ENCODE assay signal across 14 mouse cellular contexts in genomic region chr8:83406836-83407235, GRCm38 (mm10). TPM values are rescaled to one million over a fixed set of nuclear protein-coding genes. Genes with fewer than 3 reads are reported as not detected.
DNase-seq lines count a peak whose midpoint lies in the region; ATAC-seq and TF ChIP-seq lines count a peak whose summit lies in the region.
"Had no signal": no experiment of that assay in that cellular context is flagged by ENCODE, and none has a peak within 500 bp of the region (broad histone marks: within the 10 kb centered on the region; RNA-seq: fewer than 3 reads in every experiment).

No protein-coding gene starts in this region.

- ATAC-seq in neural tube, embryonic 15.5 days (ENCODE audit: low FRiP score) = no peak

- no peaks in the 10 kb centered on the region for H3K9me3 ChIP-seq in neural tube, embryonic 15.5 days (replicated peaks)
- H3K9me3 ChIP-seq: midbrain, embryonic 12.5 days had no signal

- no peak for DNase-seq in gastrocnemius, adult 2 months
- DNase-seq in gastrocnemius, postnatal 25 days = no peak
- peak; percentile 20 for DNase-seq in neural tube, embryonic 10.5 days (ENCODE audit: extremely low spot score, low spot score)
- peak; percentile 59 for DNase-seq in c-Kit-positive CD71-positive TER-119-negative erythroid progenitor cells, embryonic 14.5 days (ENCODE audit: low read depth)
- peak; percentile 85 for DNase-seq in retina, embryonic 14.5 days (ENCODE audit: low spot score)
- DNase-seq in natural killer cell, adult 2 months (ENCODE audit: low spot score in 2 of 2) = no peak
- no peak for DNase-seq in kidney, adult 11 months
- DNase-seq: cerebellum, adult 11-12 months had no signal

- no peaks in the 10 kb centered on the region for H3K36me3 ChIP-seq in neural tube, embryonic 15.5 days
- H3K36me3 ChIP-seq: midbrain, embryonic 12.5 days had no signal

- no peak overlapping the region for H3K4me2 ChIP-seq in neural tube, embryonic 15.5 days
- H3K4me2 ChIP-seq: midbrain, embryonic 12.5 days had no signal

- TF ChIP-seq CTCF in gastrocnemius, adult 2 months (IDR thresholded peaks at IDR 0.05) = peak; percentile 38

- no peaks in the 10 kb centered on the region for H3K4me1 ChIP-seq in neural tube, embryonic 15.5 days
- H3K4me1 ChIP-seq: midbrain, embryonic 12.5 days had no signal

- intact Hi-C loops in gastrocnemius, adult 2 months (cut with DNase I) = loop anchor here (2.0 kb wide), 1 partner anchor 146 kb away; no protein-coding TSS in a partner anchor

- H3K27me3 ChIP-seq in neural tube, embryonic 15.5 days (replicated peaks) = no peaks in the 10 kb centered on the region
- H3K27me3 ChIP-seq: midbrain, embryonic 12.5 days had no signal

- H3K27ac ChIP-seq in gastrocnemius, adult 2 months = no peak overlapping the region
- no peak overlapping the region for H3K27ac ChIP-seq in neural tube, embryonic 15.5 days (replicated peaks)
- H3K27ac ChIP-seq: midbrain, embryonic 12.5 days had no signal

- no peak overlapping the region for H3K9ac ChIP-seq in neural tube, embryonic 15.5 days (replicated peaks)
- H3K9ac ChIP-seq: midbrain, embryonic 12.5 days had no signal

- H3K4me3 ChIP-seq in gastrocnemius, adult 2 months = no peak overlapping the region
- H3K4me3 ChIP-seq in neural tube, embryonic 15.5 days (replicated peaks) = no peak overlapping the region
- H3K4me3 ChIP-seq: midbrain, embryonic 12.5 days had no signal

- WGBS in neural tube, embryonic 15.5 days = 37% methylated on average over 6 of the region's 6 CpGs

RNA-seq across cellular contexts. Expression of gene Clgn, which starts 17.2 kb away (rescaled TPM):
- total RNA-seq in gastrocnemius, adult 2 months (2021) = not detected
- total RNA-seq in gastrocnemius, postnatal 25 days (2021) = not detected
- polyA plus RNA-seq in neural tube, embryonic 15.5 days (2015; fragmentation: Nextera tagmentation; extraction: Ambion mirVana) = 15.9 and 17.2 TPM in 2 replicates
- total RNA-seq: gastrocnemius, adult 18-20 months had no signal

RNA-seq across cellular contexts. Expression of gene Scoc, which starts 51.4 kb away (rescaled TPM):
- 10 to 100 TPM; 48.8 to 58.5 TPM for total RNA-seq in gastrocnemius, adult 2 months (2021)
- 10 to 100 TPM; 40.0 to 43.9 TPM for total RNA-seq in gastrocnemius, postnatal 25 days (2021)
- polyA plus RNA-seq in neural tube, embryonic 15.5 days (2015; fragmentation: Nextera tagmentation; extraction: Ambion mirVana) = 272 and 290 TPM in 2 replicates

RNA-seq across cellular contexts. Expression of gene Mgat4d, which starts 58.6 kb away (rescaled TPM):
- not detected for total RNA-seq in gastrocnemius, adult 2 months (2021)
- total RNA-seq in gastrocnemius, postnatal 25 days (2021) = not detected
- polyA plus RNA-seq in neural tube, embryonic 15.5 days (2015; fragmentation: Nextera tagmentation; extraction: Ambion mirVana) = not detected in 2 replicates
- total RNA-seq: gastrocnemius, adult 18-20 months had no signal
- polyA plus RNA-seq: intestine, embryonic 14.5 days; limb, embryonic 14.5 days; midbrain, embryonic 12.5 days; spleen, adult 2 months had no signal

Comparison
In these comparisons a context has a peak if more than half of its experiments do, and no peak if none do; other contexts are left out.
1. DNase-seq: peak in neural tube, embryonic 10.5 days (single experiment), c-Kit-positive CD71-positive TER-119-negative erythroid progenitor cells, embryonic 14.5 days (single experiment) and retina, embryonic 14.5 days (single experiment); none in gastrocnemius, adult 2 months (single experiment), gastrocnemius, postnatal 25 days (single experiment), natural killer cell, adult 2 months (0 of 2) and kidney, adult 11 months (single experiment).